Mouse (Mus musculus): Measurements from ENCODE around the gene Tph1. TPM values are rescaled to one million over a fixed set of nuclear protein-coding genes. Genes with fewer than 3 reads are reported as not detected.
"Not testable (repeated sequence)": the region's sequence is repeated elsewhere in the genome, so short reads cannot be mapped to it uniquely, and the experiment has no call there.

Tph1 gene
- not detected for total RNA-seq (2021)
- not detected in 2 replicates for polyA plus RNA-seq (2012; rRNA removed)
- long read RNA-seq: 0 reads

DNA sequence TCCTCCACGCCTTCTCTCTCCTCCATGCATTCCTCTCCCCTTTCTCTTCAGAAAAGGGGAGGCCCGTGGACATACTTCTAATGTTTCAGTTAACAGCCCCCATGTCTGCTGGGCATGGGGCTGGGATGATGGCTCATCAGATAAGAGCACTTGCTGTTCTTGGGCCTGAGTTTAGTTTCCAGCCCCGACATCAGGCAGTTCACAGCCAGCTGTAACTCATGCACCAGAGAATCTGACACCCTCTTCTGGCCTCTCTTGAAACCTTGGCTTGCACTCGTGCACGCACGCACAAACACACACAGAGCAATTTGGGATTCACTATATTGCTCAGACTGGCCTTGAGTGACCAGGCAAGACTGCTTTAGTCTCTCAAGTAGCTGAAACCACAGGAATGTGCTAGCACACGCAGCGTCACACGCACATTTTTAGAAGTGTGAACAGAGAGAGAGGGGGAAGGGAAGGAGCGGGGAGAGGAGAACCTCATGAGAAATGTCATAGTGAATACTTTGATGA, at the start of gene Tph1:
Gene Tph1 (minus strand): TSS at position 378 of the 513 bp plus-strand sequence.
- DNase-seq: no peak

DNA sequence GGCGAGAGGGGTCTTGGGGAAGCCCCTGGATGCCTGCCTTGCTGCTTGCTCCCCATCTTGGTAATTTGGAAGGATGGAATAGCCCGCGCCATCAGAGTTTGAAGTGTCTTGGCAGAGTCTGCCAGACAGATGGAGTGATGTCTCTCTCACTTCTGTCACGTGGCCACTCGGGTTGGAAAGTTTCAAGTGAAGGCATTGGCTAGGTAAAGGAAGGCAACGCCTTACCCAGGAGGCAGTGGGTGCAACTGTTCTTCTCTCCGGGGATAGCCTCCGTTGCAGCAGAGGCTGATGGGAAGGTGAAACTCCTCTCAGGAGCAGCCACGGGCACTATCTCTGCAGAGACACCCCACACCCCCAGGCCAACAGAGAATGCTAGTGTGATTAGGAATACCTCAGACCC, 48.1 kb upstream of the Tph1 start:
- no peak for DNase-seq

DNA sequence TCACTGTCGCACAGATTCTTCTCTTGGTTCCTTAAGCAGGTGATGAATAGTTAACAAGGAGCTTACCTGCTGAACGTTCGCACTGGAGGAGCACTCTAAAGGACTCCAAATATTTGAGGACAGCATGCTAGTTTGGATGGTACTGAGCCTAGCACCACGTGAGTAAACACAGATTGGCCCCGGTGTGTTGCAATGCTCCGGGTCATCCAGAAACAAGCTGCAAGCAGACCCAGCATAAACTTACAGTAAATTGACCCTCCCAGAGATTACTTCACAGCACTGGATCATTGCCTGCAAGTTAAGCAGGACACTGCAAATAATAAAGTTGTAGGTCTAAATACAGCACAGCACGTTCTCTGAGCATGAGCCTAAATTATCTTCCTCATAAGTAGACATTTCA, 47.2 kb upstream of the Tph1 start:
- peak; percentile 66 for DNase-seq

DNA sequence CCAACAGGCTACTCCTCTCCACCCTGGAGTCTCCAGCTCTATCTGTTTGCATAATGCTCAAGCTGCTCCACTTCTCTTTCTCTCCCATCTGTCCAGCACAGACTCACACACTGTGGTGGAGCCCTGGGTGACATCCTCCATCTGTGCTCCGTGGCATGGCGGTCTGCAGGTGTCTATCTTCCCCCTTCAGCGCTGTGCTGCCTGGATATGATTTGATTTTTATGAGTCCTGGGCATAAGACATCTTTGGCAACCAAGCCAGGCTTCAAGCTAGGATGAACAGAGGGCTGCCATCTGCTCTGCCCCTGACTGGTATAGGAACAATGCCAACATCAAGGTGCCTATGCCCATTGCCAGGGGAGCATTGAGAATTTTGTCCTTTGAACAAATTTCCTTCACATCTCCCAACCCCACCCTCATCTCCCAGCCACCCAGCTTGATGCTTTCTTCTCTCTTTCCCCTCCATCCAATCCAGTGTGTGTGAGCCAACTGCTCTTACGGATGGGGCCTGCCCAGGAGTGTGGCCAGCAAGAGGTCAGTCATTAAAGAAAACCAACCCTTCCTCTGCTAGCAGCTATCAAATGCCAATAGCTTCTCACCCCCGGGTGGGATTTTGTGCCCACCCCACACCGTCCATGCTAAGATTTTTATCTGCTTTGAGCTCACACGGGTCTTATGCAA, 46.4 kb upstream of the Tph1 start:
- no peak for DNase-seq

GRCm38 (mm10) chr7:46716897-46717296, 44.6 kb upstream of the Tph1 start:
- peak; percentile 54 for DNase-seq

DNA sequence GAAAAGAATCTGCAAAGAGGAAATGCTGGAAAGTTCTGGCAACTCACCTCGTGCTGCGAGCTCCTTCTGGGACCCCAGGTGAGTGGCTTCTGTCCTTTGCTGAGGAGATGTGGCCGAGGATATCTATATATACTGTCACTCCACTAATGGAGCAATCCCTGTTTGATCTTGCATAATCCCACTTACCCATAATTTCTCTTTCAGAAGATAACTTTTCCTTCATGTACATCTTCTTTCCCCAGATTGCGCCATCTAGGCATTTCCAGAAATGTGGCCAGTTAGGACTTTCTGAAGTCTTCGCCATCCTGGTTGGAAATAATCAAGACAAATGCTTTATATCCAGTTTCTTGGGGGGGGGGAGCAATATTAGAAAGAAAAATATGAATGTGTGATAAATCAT, 43.3 kb upstream of the Tph1 start, which contains the start of gene Saa3:
Gene Saa3 (minus strand): TSS at position 101 of the 400 bp plus-strand sequence.
- DNase-seq: no peak

DNA sequence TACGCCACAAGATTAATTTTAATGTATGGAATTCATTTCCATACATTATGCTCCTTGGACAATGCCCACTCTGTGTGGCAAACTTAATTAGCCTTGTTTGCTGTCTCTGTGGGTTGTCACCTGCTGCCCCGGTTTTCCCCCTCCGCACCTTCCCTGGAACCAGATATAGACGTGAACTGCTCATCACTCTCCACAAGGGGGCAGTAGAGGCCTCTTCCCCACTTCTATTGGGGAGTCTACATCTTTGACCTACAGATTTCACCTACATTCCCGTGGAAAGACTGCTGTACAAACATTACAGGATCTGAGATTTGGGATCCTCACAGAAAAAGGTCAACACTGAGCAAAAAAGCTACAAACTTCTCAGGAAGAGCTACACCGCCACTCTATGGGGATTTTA, 42.2 kb upstream of the Tph1 start:
- DNase-seq: peak; percentile 61

GRCm38 (mm10) chr7:46712250-46712649, 39.9 kb upstream of the Tph1 start:
- no peak for DNase-seq

DNA sequence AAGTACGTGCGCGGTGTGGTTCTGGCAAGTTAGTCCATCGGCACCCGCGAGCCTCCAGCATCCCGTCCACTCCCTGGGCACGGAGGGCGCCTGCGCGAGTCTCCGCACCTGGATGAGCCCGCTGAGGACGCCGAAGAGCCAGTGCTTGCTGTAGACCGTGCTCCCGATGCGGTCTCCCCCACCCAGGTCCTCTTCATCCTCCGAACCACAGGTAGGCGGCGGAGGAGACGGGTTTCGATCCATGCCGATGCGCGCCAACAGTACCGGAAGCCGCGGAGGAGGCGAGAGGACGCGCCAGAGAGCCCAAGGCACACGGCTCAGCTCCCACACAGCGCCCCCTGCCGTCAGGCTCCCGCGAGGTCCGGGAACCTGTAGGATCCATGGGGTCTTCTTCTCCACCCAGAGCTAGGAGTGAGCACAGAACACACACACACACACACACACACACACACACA, 38.1 kb upstream of the Tph1 start, which contains the start of gene Saal1:
Gene Saal1 (minus strand): TSS at position 291 of the 455 bp plus-strand sequence.
- peak; percentile 88 for DNase-seq

- DNase-seq: no peak
These were observed 28.2 kb upstream of the Tph1 start for GRCm38 (mm10) chr7:46700521-46701025.

DNA sequence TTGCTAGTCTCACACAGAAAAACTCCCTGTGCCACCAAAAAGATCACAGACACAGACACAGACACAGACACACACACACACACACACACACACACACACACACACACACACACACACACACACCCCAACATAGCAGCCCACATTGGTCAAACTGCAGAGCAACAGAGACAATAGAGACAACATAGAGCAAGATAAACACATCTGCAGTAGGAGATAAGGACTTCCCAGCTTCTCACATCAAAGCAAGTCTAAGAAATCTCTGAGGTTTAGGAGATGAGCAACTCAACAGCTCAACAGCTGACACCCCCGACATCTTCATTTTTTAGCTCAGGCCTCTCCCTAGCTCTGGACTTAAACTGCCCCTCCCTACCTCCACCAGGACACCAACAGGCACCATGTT, 24.4 kb upstream of the Tph1 start:
- no peak for DNase-seq

- DNase-seq: no peak
These were observed 14.5 kb upstream of the Tph1 start for GRCm38 (mm10) chr7:46686827-46687226.

GRCm38 (mm10) chr7:46680732-46681131, 8.4 kb upstream of the Tph1 start:
- DNase-seq: no peak

GRCm38 (mm10) chr7:46679044-46679443, 6.7 kb upstream of the Tph1 start:
- DNase-seq: not testable (repeated sequence)

GRCm38 (mm10) chr7:46678417-46678816, 6.1 kb upstream of the Tph1 start:
- no peak for DNase-seq

DNA sequence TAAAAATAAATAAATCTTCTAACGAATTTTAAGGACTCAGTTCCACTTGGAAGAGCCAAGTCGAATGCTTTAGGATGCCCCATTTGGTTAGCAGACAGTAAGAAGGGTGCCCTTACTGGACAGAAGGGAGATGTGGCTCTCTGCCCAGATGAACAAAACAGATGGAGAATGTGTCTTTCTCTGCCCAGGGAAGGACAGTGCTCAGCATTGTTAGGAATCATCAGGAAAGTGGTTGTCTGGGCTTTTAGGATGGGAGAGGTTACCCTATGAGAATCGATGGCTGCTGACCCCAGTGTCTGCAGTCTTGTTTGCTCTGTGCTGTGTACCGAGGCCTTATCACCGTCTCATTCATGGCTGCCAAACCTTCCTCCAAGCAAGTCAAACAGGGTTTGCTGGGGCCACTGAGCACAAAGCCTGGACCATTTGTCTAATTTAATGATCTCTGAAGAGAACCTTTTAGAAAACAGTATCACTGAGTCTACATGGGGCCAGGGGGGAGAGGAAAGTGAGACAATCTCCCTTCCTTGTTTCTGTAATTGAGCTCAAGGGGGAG, 4.5 kb upstream of the Tph1 start:
- no peak for DNase-seq

DNA sequence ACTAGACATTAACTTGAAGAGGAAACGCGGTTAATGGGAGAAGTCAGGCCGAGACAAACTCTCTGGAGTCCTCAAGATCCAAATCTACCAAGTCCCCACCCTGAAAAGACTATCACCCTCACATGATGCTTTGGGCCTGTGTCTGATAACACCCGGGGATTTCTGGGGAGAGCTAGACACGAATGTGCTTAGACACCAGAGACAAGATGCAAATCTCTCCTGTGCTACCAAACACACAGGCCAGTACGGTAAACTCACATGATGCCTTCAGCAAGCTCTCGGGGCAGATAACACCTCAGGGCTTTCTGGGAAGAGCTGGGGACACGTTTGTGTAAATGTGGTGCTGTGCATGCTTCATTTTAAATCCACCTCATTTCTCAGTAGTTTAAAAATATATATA, 3.5 kb upstream of the Tph1 start:
- DNase-seq: no peak

DNA sequence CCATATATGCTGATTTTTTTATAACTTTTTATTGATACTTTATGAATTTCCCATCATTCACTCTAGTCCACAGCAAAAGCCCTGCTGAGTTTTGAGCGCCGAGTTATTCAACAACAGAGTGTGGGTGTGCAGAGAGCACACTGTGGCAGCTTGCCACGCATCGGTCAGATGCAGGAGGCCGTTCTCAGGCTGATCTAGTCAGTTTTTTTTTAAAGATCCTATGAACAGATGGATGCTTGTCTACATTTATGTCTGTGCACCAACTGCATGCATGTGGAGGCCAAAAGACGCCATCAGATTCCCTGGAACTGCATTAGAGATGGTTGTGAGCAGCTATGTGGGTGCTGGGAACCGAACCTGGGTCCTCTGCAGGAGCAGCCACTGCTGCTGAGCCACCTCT, 2.7 kb upstream of the Tph1 start:
- DNase-seq: no peak

DNA sequence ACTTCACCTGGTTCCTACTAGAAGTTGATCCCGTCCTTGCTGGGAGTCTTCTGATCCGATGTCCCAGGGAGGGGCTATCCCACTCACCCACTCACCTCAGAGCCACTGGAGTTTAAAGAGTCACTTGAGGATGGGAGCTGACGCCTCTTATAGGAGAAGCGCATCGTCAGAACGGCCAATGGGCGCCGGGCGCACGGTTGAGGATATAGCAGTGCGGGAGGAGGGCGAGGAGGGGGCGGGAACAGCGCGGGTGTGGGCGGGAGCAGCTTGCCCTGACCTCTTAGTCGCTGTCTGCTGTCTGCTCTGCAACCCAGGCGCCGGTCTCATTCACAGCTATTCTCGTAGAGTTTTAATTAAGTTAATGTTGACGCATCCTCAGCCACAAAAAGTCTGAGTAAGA, 5.1 kb downstream of the Tph1 start:
- peak; percentile 7 for DNase-seq

DNA sequence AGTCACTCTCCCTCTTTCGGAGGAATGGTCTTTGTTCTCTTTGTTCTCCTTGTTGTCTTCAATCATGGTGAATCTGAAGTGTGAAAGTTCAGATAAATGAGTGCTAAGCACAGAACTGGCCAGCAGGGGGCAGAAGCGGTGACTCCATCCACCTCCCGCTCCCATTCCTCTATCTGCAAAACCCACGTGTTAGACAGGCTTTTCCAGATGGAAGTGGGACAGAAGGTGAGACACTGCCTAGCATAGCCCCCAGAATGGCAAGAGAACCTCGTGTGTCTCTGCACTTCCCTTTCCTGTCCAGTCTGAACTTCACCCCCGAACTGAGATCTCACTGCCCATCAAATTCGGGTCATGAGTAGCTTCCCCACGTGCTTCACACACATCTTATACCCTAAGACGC, 7.1 kb downstream of the Tph1 start:
- DNase-seq: peak; percentile 10

DNA sequence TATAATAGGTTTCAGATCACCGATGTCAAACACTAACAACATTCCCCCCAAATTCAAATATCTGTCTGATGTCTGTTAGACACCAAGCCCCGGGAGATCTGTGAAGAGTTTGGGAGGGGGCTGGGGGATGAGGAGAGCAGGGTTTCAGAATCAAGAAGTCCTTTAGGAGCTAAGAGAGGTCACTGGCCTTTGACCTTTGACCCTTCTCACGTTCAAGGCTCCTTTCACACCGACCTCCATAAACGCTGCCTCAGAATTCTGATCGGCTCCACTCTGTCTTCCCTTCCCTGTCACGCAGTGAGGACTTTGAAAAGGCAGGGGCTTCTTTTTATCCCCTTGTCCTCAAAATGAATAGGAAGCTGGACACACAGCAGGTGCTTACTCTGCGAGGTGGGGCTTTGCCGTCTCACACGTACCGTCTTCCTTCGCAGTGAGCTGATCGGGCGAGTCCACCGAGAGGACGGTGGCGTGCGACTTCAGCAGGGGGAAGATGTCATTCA, 10.7 kb downstream of the Tph1 start:
- no peak for DNase-seq

- no peak for DNase-seq
These were observed 20.1 kb downstream of the Tph1 start for GRCm38 (mm10) chr7:46652279-46652678.

- not testable (repeated sequence) for DNase-seq
These were observed 22.1 kb downstream of the Tph1 start for GRCm38 (mm10) chr7:46650231-46650630.

All from adrenal gland, adult 2 months (tissue).